Mouse (Mus musculus): ENCODE measurements around the gene Pkd2l1. TPM values are rescaled to one million over a fixed set of nuclear protein-coding genes. Genes with fewer than 3 reads are reported as not detected.

Gene Pkd2l1
- polyA plus RNA-seq (2014; fragmentation: Illumina TruSeq; extraction: RNeasy Lipid Tissue Mini Kit (QIAGEN cat#74804); ENCODE audit: low read depth, low replicate concordance): 0.89 TPM

DNA sequence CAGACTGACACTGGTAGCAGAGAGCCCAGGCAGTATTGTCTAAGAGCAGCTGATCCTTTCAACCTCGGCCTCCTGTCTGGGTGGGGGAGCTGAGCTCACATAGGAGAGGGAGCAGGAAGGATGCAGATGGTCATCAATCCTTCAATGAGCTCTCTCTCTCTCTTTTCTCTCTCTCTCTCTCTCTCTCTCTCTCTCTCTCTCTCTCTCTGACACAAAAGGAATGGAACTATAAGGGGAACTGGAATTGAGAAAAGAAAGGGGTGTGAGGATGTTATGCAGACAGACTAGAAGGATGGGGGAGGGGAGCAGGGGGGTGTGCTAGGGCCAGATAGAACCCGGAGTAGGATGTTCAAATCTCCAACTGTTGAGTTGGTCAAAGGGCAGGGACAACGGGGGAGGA, at the start of gene Pkd2l1:
Gene Pkd2l1, minus strand, starts transcription at position 101 of the 400 bp plus-strand sequence.

DNA sequence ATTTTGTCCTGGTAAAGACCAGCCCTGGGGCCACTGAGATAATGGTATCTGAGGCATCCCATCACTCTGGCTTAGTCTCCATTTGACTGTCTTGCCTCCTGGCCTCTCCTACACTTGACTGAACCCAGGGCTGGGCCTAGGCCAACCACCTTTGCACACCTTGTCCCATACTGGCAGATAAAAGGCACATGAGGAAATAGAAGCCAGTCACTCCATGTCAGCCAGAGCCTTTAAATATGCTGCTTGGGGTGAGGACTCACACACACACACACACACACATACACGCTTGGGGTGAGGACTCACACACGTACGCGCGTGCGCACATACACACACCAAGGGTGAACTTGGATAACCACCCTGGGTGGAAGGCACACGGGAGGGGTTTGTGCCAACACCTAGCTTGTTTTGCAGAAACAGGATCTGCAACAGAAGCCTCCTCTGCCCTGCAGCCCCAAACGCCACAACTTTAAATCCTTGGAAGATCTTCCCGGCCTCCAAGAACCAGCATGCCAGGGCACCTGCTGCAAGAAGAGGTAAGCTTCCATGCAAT, 10.8 kb upstream of the Pkd2l1 start, which contains the start of gene Scd3:
Gene Scd3, plus strand, starts transcription at position 255 of the 550 bp plus-strand sequence.

DNA sequence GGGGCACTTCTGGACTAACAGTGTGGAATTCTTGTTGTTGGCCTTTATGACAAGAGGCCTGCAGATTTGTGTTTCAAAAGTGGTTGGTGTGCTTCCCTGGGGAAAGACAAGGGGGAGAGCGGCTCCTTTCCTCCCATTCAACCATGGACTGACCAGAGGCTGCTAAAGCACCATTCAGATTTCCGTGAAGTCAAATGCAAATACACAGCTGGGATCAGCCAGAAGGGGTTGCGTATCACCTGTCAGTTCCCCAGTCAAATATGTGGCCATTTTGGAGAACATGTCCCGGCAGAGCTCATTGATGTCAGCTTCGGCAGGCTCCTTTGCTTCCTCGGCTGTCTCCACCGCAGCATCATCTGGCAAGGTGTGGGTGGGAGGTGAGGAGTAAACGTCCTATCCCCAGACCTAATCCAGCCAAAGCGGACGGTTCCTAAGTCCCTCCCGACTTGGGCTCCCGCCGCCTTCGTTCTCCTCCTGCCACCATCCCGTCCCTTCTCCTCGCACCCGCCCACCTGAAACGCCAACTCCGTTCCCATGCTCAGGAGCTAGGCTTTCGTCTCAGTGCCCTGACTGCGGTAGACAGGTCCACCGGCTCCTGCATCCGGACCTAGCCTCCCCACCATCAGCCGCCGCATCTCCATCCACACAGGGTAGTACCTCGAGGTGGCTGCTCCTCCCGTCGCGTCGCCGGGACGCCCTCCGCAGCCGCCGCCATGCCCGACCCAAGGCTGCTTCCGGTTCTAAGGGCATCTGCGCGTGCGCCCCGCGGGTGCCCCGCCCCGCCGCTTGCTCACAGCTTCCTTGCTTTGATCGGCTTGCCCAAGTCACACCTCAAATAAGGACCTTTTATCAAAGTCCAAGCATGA, 46.3 kb downstream of the Pkd2l1 start, which contains the start of gene Bloc1s2:
Gene Bloc1s2, minus strand, starts transcription at position 745 of the 866 bp plus-strand sequence.

DNA sequence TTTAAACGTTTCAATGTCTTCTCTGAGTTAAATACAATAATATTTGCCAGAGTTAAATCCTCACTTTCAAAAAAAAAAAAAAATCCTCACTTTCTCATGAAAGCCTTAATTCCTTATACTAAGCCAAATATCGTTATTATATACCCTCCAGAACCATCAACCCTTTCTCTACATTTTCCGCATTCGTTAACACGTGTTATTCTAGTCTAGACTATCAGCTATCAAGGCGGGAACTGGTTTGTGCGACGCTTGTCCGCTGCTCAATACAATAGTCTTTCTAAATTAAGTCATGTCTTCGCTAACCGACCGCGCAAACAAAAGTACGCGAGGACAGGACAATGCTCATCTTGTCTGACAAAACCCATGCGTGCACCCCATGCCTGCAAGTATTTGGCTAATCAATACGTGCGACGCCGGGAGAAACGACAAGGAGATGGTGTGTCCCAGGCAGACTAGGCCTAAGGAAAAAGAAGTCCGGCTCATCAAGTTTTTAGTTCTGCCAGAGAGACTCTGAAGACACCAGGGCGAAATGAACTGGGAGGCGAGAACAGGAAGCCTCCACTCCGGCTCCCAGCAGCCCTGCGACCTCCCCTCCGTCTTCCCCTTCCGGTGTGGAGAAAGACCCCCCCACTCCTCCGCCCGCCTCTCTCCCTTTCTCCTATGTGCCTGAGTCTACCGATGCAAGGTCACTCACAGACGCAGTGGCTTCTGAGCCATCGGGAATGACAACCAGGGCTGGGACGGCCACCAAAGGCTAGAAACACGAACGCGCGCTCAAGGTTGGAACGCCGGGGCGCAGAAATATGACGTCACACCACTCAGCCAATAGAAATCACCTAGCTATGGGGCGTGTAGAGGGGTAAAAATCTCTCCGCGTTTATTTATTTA, 56.9 kb downstream of the Pkd2l1 start, which contains the start of gene Cwf19l1:
Gene Cwf19l1, minus strand, starts transcription at position 805 of the 888 bp plus-strand sequence.

DNA sequence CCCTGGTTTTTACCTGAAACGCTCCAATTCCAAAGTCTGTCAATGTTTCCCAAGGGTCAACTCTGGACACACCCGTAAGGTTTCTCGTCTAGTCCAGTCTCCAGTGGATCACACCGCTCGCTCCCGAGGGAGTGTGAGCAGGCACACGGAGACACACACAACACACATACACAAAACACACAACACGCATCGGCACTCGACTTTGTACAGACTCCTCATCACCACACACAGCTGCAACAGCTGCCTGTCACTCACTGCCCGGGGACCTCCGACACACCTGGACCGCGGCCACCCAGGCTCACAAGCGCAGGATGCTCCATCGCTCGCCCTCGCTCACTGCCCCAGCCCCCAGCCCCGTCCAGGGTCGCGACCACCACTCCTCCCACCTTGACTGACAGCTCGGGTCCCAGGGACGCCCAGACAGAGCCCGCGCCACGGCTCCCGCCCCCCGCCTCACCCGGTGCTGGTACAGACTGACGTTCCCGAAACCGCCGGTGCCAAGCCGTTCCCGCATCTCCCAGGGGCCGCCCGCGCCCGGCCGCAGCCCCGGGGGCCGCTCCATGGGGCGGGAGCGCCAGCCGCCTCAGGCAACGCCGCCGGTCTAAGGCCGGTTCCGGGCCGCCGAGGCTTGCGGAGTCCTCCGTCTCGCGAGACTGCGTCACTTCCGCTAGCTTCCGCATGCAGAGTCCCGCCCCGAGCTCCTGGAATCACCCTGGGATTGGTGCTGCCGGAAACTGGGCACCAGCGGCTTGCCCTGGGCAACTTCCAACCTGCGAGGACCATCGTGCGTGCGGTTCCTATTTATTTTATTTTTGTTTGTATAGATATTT, 85.2 kb downstream of the Pkd2l1 start, which contains the start of gene Chuk:
Gene Chuk, minus strand, starts transcription at position 650 of the 830 bp plus-strand sequence.

Other genes with a start within 250 kb of the Pkd2l1 start
- gene Cpn1, start 205.9 kb downstream of the Pkd2l1 start, polyA plus RNA-seq (2014; fragmentation: Illumina TruSeq; extraction: RNeasy Lipid Tissue Mini Kit (QIAGEN cat#74804); ENCODE audit: low read depth, low replicate concordance): 18.4 TPM
- 0.21 TPM for gene Cyp2c23, start 163.2 kb downstream of the Pkd2l1 start, polyA plus RNA-seq (2014; fragmentation: Illumina TruSeq; extraction: RNeasy Lipid Tissue Mini Kit (QIAGEN cat#74804); ENCODE audit: low read depth, low replicate concordance)
- gene Erlin1, start 122.7 kb downstream of the Pkd2l1 start, polyA plus RNA-seq (2014; fragmentation: Illumina TruSeq; extraction: RNeasy Lipid Tissue Mini Kit (QIAGEN cat#74804); ENCODE audit: low read depth, low replicate concordance): 17.7 TPM
- gene Chuk, start 85.0 kb downstream of the Pkd2l1 start, polyA plus RNA-seq (2014; fragmentation: Illumina TruSeq; extraction: RNeasy Lipid Tissue Mini Kit (QIAGEN cat#74804); ENCODE audit: low read depth, low replicate concordance): 54.5 TPM
- 13.9 TPM for gene Cwf19l1, start 56.6 kb downstream of the Pkd2l1 start, polyA plus RNA-seq (2014; fragmentation: Illumina TruSeq; extraction: RNeasy Lipid Tissue Mini Kit (QIAGEN cat#74804); ENCODE audit: low read depth, low replicate concordance)
- 41.8 TPM for gene Bloc1s2, start 46.0 kb downstream of the Pkd2l1 start, polyA plus RNA-seq (2014; fragmentation: Illumina TruSeq; extraction: RNeasy Lipid Tissue Mini Kit (QIAGEN cat#74804); ENCODE audit: low read depth, low replicate concordance)
- gene Scd3, start 10.8 kb upstream of the Pkd2l1 start, polyA plus RNA-seq (2014; fragmentation: Illumina TruSeq; extraction: RNeasy Lipid Tissue Mini Kit (QIAGEN cat#74804); ENCODE audit: low read depth, low replicate concordance): 4.5 TPM
- gene Scd2, start 101.2 kb upstream of the Pkd2l1 start, polyA plus RNA-seq (2014; fragmentation: Illumina TruSeq; extraction: RNeasy Lipid Tissue Mini Kit (QIAGEN cat#74804); ENCODE audit: low read depth, low replicate concordance): 390 TPM
- gene Scd4, start 140.7 kb upstream of the Pkd2l1 start, polyA plus RNA-seq (2014; fragmentation: Illumina TruSeq; extraction: RNeasy Lipid Tissue Mini Kit (QIAGEN cat#74804); ENCODE audit: low read depth, low replicate concordance): 0.83 TPM
- 3,372 TPM for gene Scd1, start 215.4 kb upstream of the Pkd2l1 start, polyA plus RNA-seq (2014; fragmentation: Illumina TruSeq; extraction: RNeasy Lipid Tissue Mini Kit (QIAGEN cat#74804); ENCODE audit: low read depth, low replicate concordance)

Data from adipose tissue, adult 10 weeks (tissue).